Comparison of ENCODE assay signal across 12 mouse cellular contexts in the genomic region with DNA sequence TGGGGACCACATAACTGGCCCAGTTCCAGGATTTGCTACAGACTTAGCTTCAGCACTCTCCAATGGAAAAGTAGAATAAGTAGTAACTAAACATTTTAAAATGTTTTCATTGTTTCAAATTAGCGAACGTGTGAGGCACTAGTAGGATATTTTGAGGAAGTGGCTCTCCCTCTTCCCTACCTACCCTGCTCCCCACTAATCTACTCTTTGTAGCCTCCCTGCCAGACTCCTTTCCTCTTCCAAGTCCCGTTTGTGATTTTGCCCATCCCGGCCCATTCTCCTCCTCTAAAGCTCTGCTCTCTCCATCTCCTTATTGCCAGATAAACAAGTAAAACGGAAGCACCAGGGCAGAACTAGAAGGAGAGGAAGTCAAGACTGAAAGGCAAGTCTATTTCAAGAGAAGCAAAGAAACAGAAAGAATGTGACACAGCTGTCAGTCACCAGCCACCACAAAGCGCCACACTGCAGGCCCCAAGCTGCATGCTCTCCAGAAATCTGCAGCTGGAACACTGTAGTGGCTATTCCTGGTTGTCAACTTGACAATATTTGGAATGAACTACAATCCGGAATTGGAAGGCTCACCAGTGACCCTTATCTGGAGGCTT. TPM values are rescaled to one million over a fixed set of nuclear protein-coding genes. Genes with fewer than 3 reads are reported as not detected.
"Had no signal": no experiment of that assay in that cellular context is flagged by ENCODE, and none has a peak within 500 bp of the region (broad histone marks: within the 10 kb centered on the region; RNA-seq: fewer than 3 reads in every experiment).

No protein-coding gene starts in this region.

RNA-seq across cellular contexts. Expression of gene D13Ertd608e, which starts 28.7 kb away (rescaled TPM):
- total RNA-seq: forebrain, postnatal 0 days; gastrocnemius, adult 18-20 months; gastrocnemius, adult 2 months; gastrocnemius, adult 8-10 months; gastrocnemius, postnatal 10 days; gastrocnemius, postnatal 14 days; gastrocnemius, postnatal 25 days; gastrocnemius, postnatal 36 days; gastrocnemius, postnatal 4 days; heart, adult 18-20 months; heart, adult 2 months; heart, adult 8-10 months had no signal

RNA-seq across cellular contexts. Expression of gene Tcstv1, which starts 30.1 kb away (rescaled TPM):
- total RNA-seq: forebrain, postnatal 0 days; gastrocnemius, adult 18-20 months; gastrocnemius, adult 2 months; gastrocnemius, adult 8-10 months; gastrocnemius, postnatal 10 days; gastrocnemius, postnatal 14 days; gastrocnemius, postnatal 25 days; gastrocnemius, postnatal 36 days; gastrocnemius, postnatal 4 days; heart, adult 18-20 months; heart, adult 2 months; heart, adult 8-10 months had no signal

RNA-seq across cellular contexts. Expression of gene AF067063, which starts 34.5 kb away (rescaled TPM):
- total RNA-seq: forebrain, postnatal 0 days; gastrocnemius, adult 18-20 months; gastrocnemius, adult 2 months; gastrocnemius, adult 8-10 months; gastrocnemius, postnatal 10 days; gastrocnemius, postnatal 14 days; gastrocnemius, postnatal 25 days; gastrocnemius, postnatal 36 days; gastrocnemius, postnatal 4 days; heart, adult 18-20 months; heart, adult 2 months; heart, adult 8-10 months had no signal
